Mouse (Mus musculus) heart, embryonic 11.5 days (tissue): ENCODE measurements around the gene Caprin2. TPM values are rescaled to one million over a fixed set of nuclear protein-coding genes. Genes with fewer than 3 reads are reported as not detected.
A peak's percentile ranks its signal among the peaks of the same experiment; 100 is the strongest.
"Not testable (repeated sequence)": the region's sequence is repeated elsewhere in the genome, so short reads cannot be mapped to it uniquely, and the experiment has no call there.

Experiments
- ATAC-seq: fragments of 200-750 bp; cut with Nextera tagmentation; replicated peaks from 2 replicates; pipeline ENCODE4 v1.8.0; 2017; ENCODE audit warnings: moderate library complexity; ENCODE audit not compliant: insufficient number of reproducible peaks, low FRiP score, low TSS enrichment
- H3K27ac ChIP-seq: fragments of 300-500 bp; sonication (generic); 2 replicates; pipeline ENCODE4 v1.5.1; 2014; ENCODE audit warnings: mild to moderate bottlenecking, low read depth, low read length
- H3K27me3 ChIP-seq: fragments of 300-500 bp; sonication (generic); 2 replicates; pipeline ENCODE4 v1.6.1; 2014; ENCODE audit warnings: mild to moderate bottlenecking, low read length, mixed read lengths; ENCODE audit not compliant: control insufficient read depth, insufficient read depth
- H3K36me3 ChIP-seq: fragments of 300-500 bp; sonication (generic); 2 replicates; pipeline ENCODE4 v1.6.1; 2014; ENCODE audit warnings: mild to moderate bottlenecking, low read length, moderate library complexity, mixed read lengths; ENCODE audit not compliant: control insufficient read depth, insufficient read depth
- H3K4me1 ChIP-seq: fragments of 300-500 bp; sonication (generic); 2 replicates; pipeline ENCODE4 v1.6.1; 2014; ENCODE audit warnings: low read length; ENCODE audit not compliant: control insufficient read depth, insufficient read depth
- H3K4me2 ChIP-seq: fragments of 300-500 bp; sonication (generic); 2 replicates; pipeline ENCODE4 v1.6.1; 2014; ENCODE audit warnings: mild to moderate bottlenecking, moderate library complexity
- H3K4me3 ChIP-seq: fragments of 300-500 bp; sonication (generic); 2 replicates; pipeline ENCODE4 v1.5.1; 2014; ENCODE audit warnings: low read depth, low read length
- H3K9ac ChIP-seq: fragments of 300-500 bp; sonication (generic); 2 replicates; pipeline ENCODE4 v1.6.1; 2014; ENCODE audit warnings: mild to moderate bottlenecking, low read depth, low read length, moderate library complexity
- H3K9me3 ChIP-seq: fragments of 300-500 bp; sonication (generic); replicated peaks from 2 replicates; pipeline ENCODE4 v1.6.1; 2016; ENCODE audit warnings: low read length; ENCODE audit not compliant: control insufficient read depth
- WGBS: fragments of 180-500 bp; shearing (Covaris S2); extraction: QIAGEN DNeasy Blood & Tissue Kit; methylation state at CpG from one replicate; pipeline ENCODE4 v1.1.7; 2014; ENCODE audit not compliant: insufficient replicate concordance; 5-methylcytosine and 5-hydroxymethylcytosine counted together
- polyA plus RNA-seq: library from polyadenylated mRNA; unstranded; fragments of >200 nt; fragmentation: Nextera tagmentation; extraction: Ambion mirVana; gene quantifications from 2 replicates; pipeline ENCODE4 v1.2.1, GENCODE M21; 2014

Caprin2 gene
- polyA plus RNA-seq, 1 experiment from 2014 or later = 9.6 TPM

GRCm38 (mm10) chr6:148934961-148935590, 39.0 kb upstream of the Caprin2 start:
- ATAC-seq = no peak
- Histone ChIP-seq H3K9me3 (no peaks in the 10 kb centered on the region), H3K27me3 (no peaks in the 10 kb centered on the region), H3K36me3 (peaks cover 16% of the 10 kb centered on the region), H3K27ac (no peak overlapping the region), H3K4me1 (peaks cover 10% of the 10 kb centered on the region), H3K4me3 (no peak overlapping the region), H3K4me2 (no peak overlapping the region), H3K9ac (no peak overlapping the region)
- 54% methylated on average over 3 of the region's 3 CpGs for WGBS

GRCm38 (mm10) chr6:148931281-148931680, 35.2 kb upstream of the Caprin2 start:
- 0 out of 2 replicates have a peak, but pooled peaks have one; percentile 39 for ATAC-seq
- Histone ChIP-seq H3K27me3 (no peaks in the 10 kb centered on the region), H3K4me2 (no peak overlapping the region), H3K9ac (no peak overlapping the region), H3K27ac (no peak overlapping the region), H3K4me1 (peaks cover 10% of the 10 kb centered on the region), H3K9me3 (no peaks in the 10 kb centered on the region), H3K4me3 (no peak overlapping the region), H3K36me3 (peaks cover 29% of the 10 kb centered on the region)
- WGBS = 79% methylated on average over 6 of the region's 6 CpGs

- H3K4me2 ChIP-seq = no peak overlapping the region
- H3K9ac ChIP-seq = no peak overlapping the region
- no peaks in the 10 kb centered on the region for H3K27me3 ChIP-seq
- ATAC-seq = no peak
- H3K27ac ChIP-seq = no peak overlapping the region
- H3K9me3 ChIP-seq = no peaks in the 10 kb centered on the region
- no peak overlapping the region for H3K4me3 ChIP-seq
- no peaks in the 10 kb centered on the region for H3K4me1 ChIP-seq
- H3K36me3 ChIP-seq = peaks cover 10% of the 10 kb centered on the region; the same call in 1 of the 2 replicates
Measured at GRCm38 (mm10) chr6:148918841-148919398, 22.9 kb upstream of the Caprin2 start.

- Histone ChIP-seq H3K4me2 (no peak overlapping the region), H3K27me3 (no peaks in the 10 kb centered on the region), H3K27ac (no peak overlapping the region), H3K9me3 (no peaks in the 10 kb centered on the region), H3K4me3 (no peak overlapping the region), H3K4me1 (no peaks in the 10 kb centered on the region), H3K36me3 (peaks cover 8% of the 10 kb centered on the region; the same call in 1 of the 2 replicates), H3K9ac (no peak overlapping the region)
- 74% methylated on average over 1 of the region's 1 CpGs for whole genome bisulfite sequencing
- no peak for ATAC-seq
Measured at GRCm38 (mm10) chr6:148917672-148918071, 21.6 kb upstream of the Caprin2 start.

- no peak for ATAC-seq
- Histone ChIP-seq H3K9ac (no peak overlapping the region), H3K9me3 (no peaks in the 10 kb centered on the region), H3K4me1 (no peaks in the 10 kb centered on the region), H3K36me3 (peaks cover 8% of the 10 kb centered on the region; the same call in 1 of the 2 replicates), H3K27ac (no peak overlapping the region), H3K4me2 (no peak overlapping the region), H3K4me3 (no peak overlapping the region), H3K27me3 (no peaks in the 10 kb centered on the region)
- 29% methylated on average over 3 of the region's 3 CpGs for WGBS
Measured at GRCm38 (mm10) chr6:148916817-148917216, 20.8 kb upstream of the Caprin2 start.

- no peak overlapping the region for H3K4me3 ChIP-seq
- no peak overlapping the region for H3K4me2 ChIP-seq
- H3K9ac ChIP-seq = no peak overlapping the region
- H3K4me1 ChIP-seq = no peaks in the 10 kb centered on the region
- no peaks in the 10 kb centered on the region for H3K27me3 ChIP-seq
- H3K36me3 ChIP-seq = no peaks in the 10 kb centered on the region
- H3K9me3 ChIP-seq = no peaks in the 10 kb centered on the region
- ATAC-seq = no peak
- H3K27ac ChIP-seq = no peak overlapping the region
- WGBS = 8% methylated on average over 2 of the region's 2 CpGs
Measured at GRCm38 (mm10) chr6:148913938-148914337, 17.9 kb upstream of the Caprin2 start.

GRCm38 (mm10) chr6:148911906-148912305, 15.9 kb upstream of the Caprin2 start:
- not testable (repeated sequence) for H3K9ac ChIP-seq, H3K4me1 ChIP-seq, H3K4me3 ChIP-seq, H3K27me3 ChIP-seq, H3K9me3 ChIP-seq, H3K27ac ChIP-seq, H3K36me3 ChIP-seq, H3K4me2 ChIP-seq, ATAC-seq
- WGBS = 74% methylated on average over 8 of the region's 8 CpGs

- H3K36me3 ChIP-seq = no peaks in the 10 kb centered on the region
- H3K27ac ChIP-seq = no peak overlapping the region
- H3K27me3 ChIP-seq = no peaks in the 10 kb centered on the region
- no peak overlapping the region for H3K4me2 ChIP-seq
- H3K4me1 ChIP-seq = no peaks in the 10 kb centered on the region
- 82% methylated on average over 9 of the region's 9 CpGs for WGBS
- H3K9me3 ChIP-seq = no peaks in the 10 kb centered on the region
- no peak overlapping the region for H3K4me3 ChIP-seq
- ATAC-seq = no peak
- no peak overlapping the region for H3K9ac ChIP-seq
Measured at GRCm38 (mm10) chr6:148906958-148907357, 10.9 kb upstream of the Caprin2 start.

GRCm38 (mm10) chr6:148902728-148903127, 6.7 kb upstream of the Caprin2 start:
- Histone ChIP-seq H3K36me3 (no peaks in the 10 kb centered on the region), H3K9me3 (no peaks in the 10 kb centered on the region), H3K4me3 (no peak overlapping the region), H3K4me1 (no peaks in the 10 kb centered on the region), H3K4me2 (no peak overlapping the region), H3K27me3 (no peaks in the 10 kb centered on the region), H3K9ac (no peak overlapping the region), H3K27ac (no peak overlapping the region)
- no peak for ATAC-seq
- 74% methylated on average over 3 of the region's 3 CpGs for WGBS
